Mouse (Mus musculus) heart, embryonic 14.5 days (tissue): Measurements from ENCODE around the gene Prdm11. TPM values are rescaled to one million over a fixed set of nuclear protein-coding genes. Genes with fewer than 3 reads are reported as not detected.

Experiments used
- ATAC-seq: fragments of 200-750 bp; cut with Nextera tagmentation; 2 replicates; pipeline ENCODE4 v1.8.0; 2017; ENCODE audit warnings: low read depth, moderate TSS enrichment; ENCODE audit not compliant: insufficient number of reproducible peaks, insufficient read depth, low FRiP score
- H3K27ac ChIP-seq, 2 experiments: fragments of 200-500 bp in 1 of 2; fragments of 300-500 bp in 1 of 2; sonication (generic) in 1 of 2; replicated peaks in 1 of 2; 2 replicates each; pipeline ENCODE4 v1.5.1; 2012 to 2014; ENCODE audit warnings: low read depth in 2 of 2, low read length in 2 of 2, control low read depth in 1 of 2, mild to moderate bottlenecking in 1 of 2, mixed read lengths in 1 of 2; ENCODE audit not compliant: control insufficient read depth in 1 of 2, insufficient read depth in 1 of 2
- H3K27me3 ChIP-seq: fragments of 300-500 bp; sonication (generic); 2 replicates; pipeline ENCODE4 v1.6.1; 2014; ENCODE audit warnings: mild to moderate bottlenecking, low read length, control low read depth; ENCODE audit not compliant: control insufficient read depth, insufficient read depth
- H3K36me3 ChIP-seq: fragments of 300-500 bp; sonication (generic); 2 replicates; pipeline ENCODE4 v1.6.1; 2014; ENCODE audit warnings: mild to moderate bottlenecking, control low read depth, low read length, mixed read lengths; ENCODE audit not compliant: control insufficient read depth, insufficient read depth
- H3K4me1 ChIP-seq, 2 experiments: fragments of 200-500 bp in 1 of 2; fragments of 300-500 bp in 1 of 2; sonication (generic) in 1 of 2; 2 replicates each; pipeline ENCODE4 v1.6.1; 2012 to 2014; ENCODE audit warnings: low read length in 2 of 2, control low read depth in 1 of 2, mixed read lengths in 1 of 2; ENCODE audit not compliant: control insufficient read depth in 2 of 2, insufficient read depth in 2 of 2
- H3K4me2 ChIP-seq: fragments of 300-500 bp; sonication (generic); 2 replicates; pipeline ENCODE4 v1.6.1; 2014; ENCODE audit warnings: mild to moderate bottlenecking, low read length
- H3K4me3 ChIP-seq, 2 experiments: fragments of 200-500 bp in 1 of 2; fragments of 300-500 bp in 1 of 2; sonication (generic) in 1 of 2; 2 replicates each; pipeline ENCODE4 v1.5.1; 2012 to 2014; ENCODE audit warnings: low read length in 2 of 2, mild to moderate bottlenecking in 2 of 2, control low read depth in 1 of 2, low read depth in 1 of 2, moderate library complexity in 1 of 2; ENCODE audit not compliant: control insufficient read depth in 1 of 2, insufficient read depth in 1 of 2
- H3K9ac ChIP-seq: fragments of 300-500 bp; sonication (generic); 2 replicates; pipeline ENCODE4 v1.6.1; 2014; ENCODE audit warnings: mild to moderate bottlenecking, low read length
- H3K9me3 ChIP-seq: fragments of 300-500 bp; sonication (generic); 2 replicates; pipeline ENCODE4 v1.6.1; 2016; ENCODE audit warnings: low read length, control low read depth; ENCODE audit not compliant: control insufficient read depth
- WGBS: fragments of 180-500 bp; shearing (Covaris S2); extraction: QIAGEN DNeasy Blood & Tissue Kit; methylation state at CpG from one replicate; pipeline ENCODE4 v1.1.7; 2014; 5-methylcytosine and 5-hydroxymethylcytosine counted together
- polyA plus RNA-seq: library from polyadenylated mRNA; unstranded; fragments of >200 nt; fragmentation: Nextera tagmentation; extraction: Ambion mirVana; gene quantifications from 2 replicates; pipeline ENCODE4 v1.2.1, GENCODE M21; 2014

The Prdm11 gene
- polyA plus RNA-seq, 1 experiment from 2014 or later = 4.2 TPM

DNA sequence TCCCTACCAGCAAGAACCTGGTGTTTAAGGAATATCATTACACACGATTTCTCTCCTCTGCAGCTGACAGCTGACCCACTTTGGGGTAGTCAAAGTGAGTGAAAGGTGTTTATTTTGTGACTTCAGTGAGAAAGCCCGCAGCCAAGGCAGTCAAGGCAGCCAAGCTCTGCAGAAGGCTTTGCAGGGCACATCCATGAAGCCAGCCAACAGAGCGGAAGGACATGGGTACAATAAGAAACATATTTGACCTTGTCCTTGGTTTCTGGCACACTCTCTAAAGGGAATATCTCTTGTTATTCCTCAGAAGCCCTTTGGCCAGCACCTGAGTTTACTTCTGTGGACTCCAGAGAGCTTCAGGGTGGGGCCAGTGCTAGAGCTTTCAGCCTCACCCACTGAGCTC, 21.5 kb downstream of the Prdm11 start:
- H3K9ac ChIP-seq = no peak overlapping the region
- no peak overlapping the region for H3K4me2 ChIP-seq
- H3K27me3 ChIP-seq = no peaks in the 10 kb centered on the region
- H3K36me3 ChIP-seq = 0 out of 2 replicates have a peak, but pooled peaks cover 3% of the 10 kb centered on the region
- no peak for ATAC-seq
- no peak overlapping the region for H3K27ac ChIP-seq
- WGBS = 83% methylated on average over 3 of the region's 3 CpGs
- no peak overlapping the region for H3K4me3 ChIP-seq
- peaks cover 8% of the 10 kb centered on the region for H3K9me3 ChIP-seq
- peaks cover 18 to 26% of the 10 kb centered on the region in 2 experiments for H3K4me1 ChIP-seq

DNA sequence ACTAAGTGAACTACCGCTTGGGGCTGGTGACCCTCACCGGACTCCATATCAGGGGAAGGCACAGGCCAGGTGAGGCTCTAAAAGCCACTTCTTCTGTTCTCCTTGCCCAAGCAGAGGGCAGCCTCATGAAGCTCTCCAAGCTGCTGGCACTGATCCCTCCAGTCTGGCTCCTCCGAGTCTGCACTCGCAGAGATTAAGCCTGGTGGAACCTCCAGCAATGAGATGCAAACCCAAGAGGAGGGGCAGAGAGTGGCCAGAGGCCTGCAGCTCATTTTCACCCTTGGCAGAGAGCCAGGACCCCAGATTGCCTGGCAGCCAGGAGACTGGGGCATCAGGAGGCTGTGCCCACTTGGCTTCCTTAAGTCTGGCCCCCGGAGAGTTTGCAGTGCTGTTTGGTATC, 27.1 kb downstream of the Prdm11 start:
- H3K4me2 ChIP-seq = no peak overlapping the region
- WGBS = 23% methylated on average over 5 of the region's 5 CpGs

DNA sequence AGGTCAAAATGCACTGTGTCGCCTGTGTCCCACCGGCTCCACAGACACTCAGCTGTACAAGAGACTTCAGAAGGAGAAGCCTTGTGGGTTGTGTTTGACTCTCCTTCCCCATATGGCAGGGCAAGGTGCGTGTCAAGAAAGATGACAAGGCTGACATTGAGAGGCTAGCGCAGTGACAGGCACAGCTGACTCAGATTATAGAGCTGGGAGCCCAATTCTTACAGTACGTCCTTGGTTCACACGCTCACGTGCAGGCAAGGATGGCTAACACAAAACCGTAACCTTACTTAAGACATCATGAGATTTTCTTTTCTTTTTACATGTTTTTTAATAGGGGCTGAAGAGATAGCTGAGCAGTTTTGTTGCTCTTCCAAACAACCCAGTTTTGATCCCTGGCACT, 28.8 kb downstream of the Prdm11 start:
- Histone ChIP-seq H3K4me2 (no peak overlapping the region), H3K9me3 (no peaks in the 10 kb centered on the region), H3K4me1 (peaks cover 22 to 38% of the 10 kb centered on the region in 2 experiments), H3K27ac (no peak overlapping the region), H3K27me3 (no peaks in the 10 kb centered on the region), H3K36me3 (peaks cover 10% of the 10 kb centered on the region), H3K4me3 (no peak overlapping the region), H3K9ac (no peak overlapping the region)
- WGBS = 94% methylated on average over 8 of the region's 8 CpGs
- ATAC-seq = no peak

More for the DNA sequence above, 27.1 kb downstream of the Prdm11 start:
- Histone ChIP-seq H3K27ac (peak overlapping the region; percentile 65 to 71), H3K9ac (0 out of 2 replicates have a peak overlapping the region, but pooled peaks have one; percentile 21), H3K4me3 (no peak overlapping the region), H3K4me1 (peaks cover 17 to 35% of the 10 kb centered on the region in 2 experiments), H3K9me3 (peaks cover 8% of the 10 kb centered on the region), H3K27me3 (no peaks in the 10 kb centered on the region), H3K36me3 (0 out of 2 replicates have a peak, but pooled peaks cover 3% of the 10 kb centered on the region)
- 0 out of 2 replicates have a peak, but pooled peaks have one; percentile 2 for ATAC-seq

DNA sequence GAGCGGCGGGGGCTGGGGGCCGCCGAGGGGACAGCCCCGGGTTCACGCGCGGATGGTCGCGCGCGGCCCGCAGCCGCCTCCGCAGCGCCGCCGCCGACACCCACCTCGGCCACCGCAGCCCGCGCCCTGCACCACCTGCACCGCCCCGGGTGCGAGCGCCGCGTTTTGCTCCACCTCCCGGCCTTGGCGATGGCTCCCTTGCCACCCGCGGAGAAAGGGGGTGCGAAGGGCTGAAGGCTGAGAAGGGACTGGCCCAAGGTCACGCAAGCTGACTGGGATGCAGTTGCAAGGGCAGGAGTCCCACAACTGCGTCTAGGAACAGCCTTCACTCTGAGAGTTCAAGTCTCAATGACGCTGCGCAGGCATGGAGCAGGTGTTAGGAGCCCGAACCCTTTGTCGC, 30.9 kb downstream of the Prdm11 start:
- Histone ChIP-seq H3K27ac (peak overlapping the region; percentile 43 to 91), H3K4me3 (peak overlapping the region; percentile 46 to 64), H3K27me3 (no peaks in the 10 kb centered on the region), H3K4me1 (peaks cover 22 to 38% of the 10 kb centered on the region in 2 experiments), H3K9ac (peak overlapping the region; percentile 83), H3K9me3 (no peaks in the 10 kb centered on the region), H3K4me2 (peak overlapping the region; percentile 95), H3K36me3 (peaks cover 26% of the 10 kb centered on the region)
- peak; percentile 13; the same call in 1 of the 2 replicates for ATAC-seq
- 3% methylated on average over 38 of the region's 40 CpGs for WGBS

DNA sequence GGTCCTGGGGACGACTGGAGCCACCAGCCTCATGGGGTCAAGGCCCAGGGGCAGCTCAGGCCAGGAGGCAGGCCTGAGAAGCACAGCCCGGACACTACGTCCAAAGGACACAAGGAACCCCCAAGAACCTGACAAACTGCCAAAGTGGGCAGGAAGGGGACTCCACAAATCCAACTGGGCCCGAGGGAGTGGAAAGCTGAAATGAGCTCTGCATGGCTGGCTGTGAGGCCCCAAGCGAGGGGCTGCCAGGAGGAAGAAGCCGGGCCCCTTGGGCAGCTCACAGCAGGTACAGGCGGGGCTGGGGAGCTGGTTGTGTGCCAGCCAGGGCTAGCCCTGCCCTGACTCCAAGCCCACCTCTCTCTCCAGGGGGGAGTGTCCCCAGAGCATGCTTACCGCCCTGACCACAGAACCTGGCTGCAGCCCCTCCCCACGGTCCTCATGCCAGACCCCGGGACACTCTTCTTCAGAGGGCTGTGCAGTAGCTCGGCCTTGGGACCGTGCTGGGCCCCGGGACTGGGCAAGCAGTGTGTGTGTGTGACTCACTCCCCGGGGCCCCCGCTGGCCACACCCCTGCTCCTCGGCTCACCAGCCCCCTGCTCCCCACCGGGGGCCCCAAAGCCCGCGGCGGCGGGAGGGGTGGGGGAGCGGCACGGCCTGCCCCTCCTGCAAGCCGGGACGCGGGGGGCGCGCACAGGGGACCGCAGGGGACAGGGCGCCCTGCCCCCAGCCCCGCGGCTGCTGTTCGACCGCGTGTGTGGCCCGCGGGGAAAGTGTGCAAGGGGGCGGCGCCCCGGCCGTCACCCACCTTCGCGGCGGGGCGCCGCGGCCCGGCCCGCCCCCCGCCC, 31.7 kb downstream of the Prdm11 start:
- Histone ChIP-seq H3K4me1 (peaks cover 22 to 34% of the 10 kb centered on the region in 2 experiments), H3K27me3 (no peaks in the 10 kb centered on the region), H3K4me2 (peak overlapping the region; percentile 95), H3K27ac (peak overlapping the region; percentile 31 to 91), H3K4me3 (peak overlapping the region; percentile 46 to 64), H3K9ac (peak overlapping the region; percentile 83), H3K9me3 (no peaks in the 10 kb centered on the region), H3K36me3 (peaks cover 26% of the 10 kb centered on the region)
- ATAC-seq = peak; percentile 76
- 4% methylated on average over 39 of the region's 50 CpGs for WGBS

DNA sequence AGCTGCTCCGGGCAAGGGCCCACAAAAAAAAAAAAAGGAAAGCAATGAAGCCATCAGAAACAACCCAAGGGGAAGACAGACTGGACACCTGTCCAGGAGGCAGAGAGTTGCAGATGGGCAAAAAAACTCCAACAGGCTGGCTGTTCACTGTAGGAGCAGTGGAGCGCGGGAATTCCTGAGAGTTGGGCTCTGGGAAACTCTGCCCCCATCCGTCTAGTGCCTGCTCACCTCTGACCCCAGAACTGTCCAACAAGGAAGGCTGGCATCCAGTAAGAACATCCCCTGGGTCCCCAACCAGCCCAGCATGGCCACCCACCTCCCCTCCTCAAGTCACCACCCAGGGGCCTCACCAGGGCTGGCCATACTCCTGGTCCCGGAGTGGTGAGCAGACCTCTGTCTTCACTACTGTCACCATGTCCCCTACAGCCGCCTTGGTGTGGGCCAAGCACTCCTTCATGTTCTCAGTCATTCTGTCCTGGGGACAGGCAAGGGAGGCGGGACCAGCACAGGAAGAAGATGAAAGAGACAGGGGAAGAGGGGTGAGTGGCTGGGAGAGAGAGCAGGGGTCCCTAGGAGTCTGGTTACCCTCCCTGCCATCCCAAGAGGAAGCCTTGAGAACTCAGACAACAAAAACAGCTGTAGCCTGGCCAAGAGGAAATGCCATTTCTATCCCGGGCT, 32.4 kb downstream of the Prdm11 start:
- Histone ChIP-seq H3K27me3 (no peaks in the 10 kb centered on the region), H3K4me3 (peak overlapping the region in 1 of 2 experiments; percentile 64; a peak in 1 of 4 replicates), H3K27ac (peak overlapping the region; percentile 31 to 91), H3K4me1 (peaks cover 17 to 27% of the 10 kb centered on the region in 2 experiments), H3K4me2 (peak overlapping the region; percentile 95), H3K9me3 (no peaks in the 10 kb centered on the region), H3K36me3 (peaks cover 33% of the 10 kb centered on the region), H3K9ac (peak overlapping the region; percentile 83; the same call in 1 of the 2 replicates)
- 0 out of 2 replicates have a peak, but pooled peaks have one; percentile 12 for ATAC-seq
- 65% methylated on average over 8 of the region's 8 CpGs for WGBS

DNA sequence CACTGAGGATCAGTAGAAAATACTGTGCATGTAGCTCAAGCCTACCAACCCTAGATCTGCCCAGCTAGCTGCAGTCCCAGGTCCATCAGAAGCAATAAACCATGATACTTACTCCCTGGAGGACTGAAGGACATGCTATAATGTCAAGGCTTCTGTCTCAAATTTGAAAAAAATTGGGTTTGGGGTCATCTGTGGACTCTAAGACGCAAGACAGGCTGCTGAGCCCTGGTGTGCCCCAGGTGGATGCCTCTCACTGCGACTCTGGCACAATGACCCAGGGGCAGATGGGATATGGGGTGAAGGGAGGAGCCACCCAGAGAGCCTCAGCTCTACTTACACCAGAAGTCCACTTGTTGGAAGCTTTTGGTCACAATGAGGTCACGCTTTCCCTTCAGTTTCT, 33.0 kb downstream of the Prdm11 start:
- Histone ChIP-seq H3K27me3 (no peaks in the 10 kb centered on the region), H3K4me1 (peaks cover 15 to 27% of the 10 kb centered on the region in 2 experiments; a peak in 3 of 4 replicates), H3K4me3 (no peak overlapping the region), H3K27ac (no peak overlapping the region), H3K9ac (no peak overlapping the region), H3K4me2 (no peak overlapping the region), H3K9me3 (no peaks in the 10 kb centered on the region), H3K36me3 (peaks cover 38% of the 10 kb centered on the region)
- 93% methylated on average over 3 of the region's 3 CpGs for WGBS
- ATAC-seq = no peak
